Mouse (Mus musculus) gastrocnemius, adult 18-20 months (tissue): ENCODE measurements around the gene Rpl9-ps1. TPM values are rescaled to one million over a fixed set of nuclear protein-coding genes. Genes with fewer than 3 reads are reported as not detected.

Experiments used
- DNase-seq: peaks from one replicate; pipeline ENCODE4 v3.0.0; 2021; ENCODE audit warnings: low spot score
- long read RNA-seq, 2 experiments: library from polyadenylated mRNA; stranded (forward); transcript quantifications; one replicate each; pipeline ENCODE4 v2.0.0; 2021
- total RNA-seq, 2 experiments: library from RNA; stranded (reverse); gene quantifications; 2 replicates each; pipeline ENCODE4 v1.2.3; 2021

Rpl9-ps1 gene
- not detected for total RNA-seq
- long read RNA-seq, experiment 1 = 0 reads
- long read RNA-seq, experiment 2 = 0 reads

DNA sequence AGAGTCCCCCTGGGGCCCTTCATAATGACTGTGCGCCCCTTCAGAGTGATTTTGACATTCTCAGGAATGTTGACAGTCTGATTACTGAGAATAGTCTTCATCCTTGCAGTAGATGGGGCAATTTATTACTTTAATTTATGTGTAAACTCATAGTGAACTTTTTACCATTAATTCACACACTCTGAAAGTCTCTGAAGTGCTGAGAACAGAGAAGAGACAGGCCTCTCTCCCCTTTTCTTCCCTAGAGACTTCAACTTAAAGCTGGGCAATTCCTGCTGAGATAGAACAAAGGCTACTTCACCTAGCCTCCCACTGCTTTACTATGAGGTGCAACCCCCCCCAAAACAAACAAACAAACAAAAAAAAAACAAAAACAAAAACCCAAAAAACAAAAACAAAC lies at the start of gene Rpl9-ps1:
Gene Rpl9-ps1, minus strand, starts transcription at position 101 of the 400 bp plus-strand sequence.
- no peak for DNase-seq

DNA sequence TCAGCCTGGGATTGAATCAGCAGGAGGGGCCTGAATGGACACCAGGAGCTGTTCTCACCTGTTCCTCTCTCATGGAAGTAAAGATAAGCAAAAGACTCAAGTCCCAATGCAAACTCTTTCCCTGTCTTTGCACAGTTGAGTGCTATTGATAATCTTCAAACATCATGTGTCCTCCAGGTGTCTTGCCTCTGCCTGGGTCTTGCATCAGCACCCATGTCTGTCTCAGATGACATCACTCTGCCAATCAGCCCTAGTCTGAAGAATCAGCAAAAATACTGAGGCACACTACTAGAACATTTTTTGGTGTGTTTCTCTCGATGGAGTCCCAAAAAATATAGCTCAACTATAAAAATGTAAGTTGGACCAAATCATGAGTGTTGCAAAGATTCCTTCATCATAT lies 46.6 kb upstream of the Rpl9-ps1 start:
- no peak for DNase-seq

DNA sequence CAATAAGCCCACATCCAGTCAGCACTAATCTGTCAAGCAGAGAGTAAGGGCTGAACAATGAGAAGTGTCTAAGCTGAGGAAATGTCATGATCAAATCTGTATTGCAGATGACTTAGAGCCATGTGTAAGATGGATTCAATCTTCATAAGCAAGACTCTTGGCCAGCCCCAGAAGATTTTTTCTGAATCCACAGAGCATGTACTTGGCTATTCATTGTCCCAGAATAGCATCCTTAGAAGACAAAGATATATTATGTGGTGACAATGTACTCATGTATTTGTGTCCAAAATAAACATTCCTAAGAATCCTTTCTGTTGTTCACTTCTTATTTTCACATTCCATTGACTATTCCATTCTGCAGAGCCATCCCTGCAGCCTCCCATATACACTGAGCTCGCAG lies 44.5 kb upstream of the Rpl9-ps1 start:
- DNase-seq = no peak

DNA sequence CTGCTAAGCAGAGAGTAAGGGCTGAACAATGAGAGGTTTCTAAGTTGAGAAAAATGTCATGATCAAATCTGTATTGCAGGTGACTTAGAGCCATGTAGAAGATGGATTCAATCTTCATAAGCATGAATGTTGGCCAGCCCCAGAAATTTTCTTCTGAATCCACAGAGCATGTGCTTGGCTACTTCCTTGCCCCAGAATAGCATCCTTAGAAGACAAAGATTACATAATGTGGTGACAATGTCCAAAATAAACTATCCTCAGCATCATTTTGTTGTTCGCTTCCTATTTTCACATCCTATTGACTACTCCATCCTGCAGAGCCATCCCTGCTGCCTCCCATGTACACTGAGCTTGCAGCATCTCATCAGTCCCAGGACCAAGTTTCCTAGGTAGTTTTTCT lies 30.2 kb upstream of the Rpl9-ps1 start:
- DNase-seq = no peak

DNA sequence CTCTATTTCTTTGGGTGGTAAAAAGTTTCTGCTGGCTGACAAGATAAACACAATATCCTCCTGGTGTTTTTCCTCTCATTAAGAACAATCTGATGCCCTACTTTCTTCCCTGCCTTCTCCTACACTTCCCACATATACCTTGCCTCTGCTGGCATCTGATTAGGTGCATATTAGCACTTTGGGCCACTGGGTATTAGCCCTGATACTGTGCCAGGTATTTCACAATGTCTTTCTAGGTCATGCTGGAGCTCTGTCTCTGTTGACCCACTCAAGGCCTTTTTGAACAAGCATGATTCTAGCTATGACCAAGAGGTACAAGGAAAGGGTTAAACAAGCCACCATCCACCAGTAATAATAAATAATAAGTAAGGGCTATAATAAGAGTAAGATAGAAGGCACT lies 26.3 kb upstream of the Rpl9-ps1 start:
- no peak for DNase-seq

DNA sequence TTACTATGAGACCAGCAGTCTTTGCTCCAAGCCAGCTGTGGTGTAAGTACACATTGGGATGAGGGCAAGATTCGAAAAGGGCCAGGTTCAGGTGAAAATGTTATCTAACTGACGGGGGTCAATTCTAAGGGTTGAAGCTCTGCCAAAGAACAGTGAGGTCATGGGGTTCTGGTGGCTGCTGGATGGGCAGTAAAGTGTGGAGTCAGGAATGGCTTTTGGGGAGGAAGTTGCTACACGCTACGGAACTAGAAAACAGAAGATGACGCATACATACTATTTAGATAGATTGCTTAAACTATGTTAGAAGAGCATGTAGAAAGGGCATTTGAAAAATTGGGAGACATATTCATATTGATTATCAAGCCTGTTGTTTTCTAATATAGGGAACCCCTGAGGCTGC lies 18.1 kb upstream of the Rpl9-ps1 start:
- DNase-seq = no peak

DNA sequence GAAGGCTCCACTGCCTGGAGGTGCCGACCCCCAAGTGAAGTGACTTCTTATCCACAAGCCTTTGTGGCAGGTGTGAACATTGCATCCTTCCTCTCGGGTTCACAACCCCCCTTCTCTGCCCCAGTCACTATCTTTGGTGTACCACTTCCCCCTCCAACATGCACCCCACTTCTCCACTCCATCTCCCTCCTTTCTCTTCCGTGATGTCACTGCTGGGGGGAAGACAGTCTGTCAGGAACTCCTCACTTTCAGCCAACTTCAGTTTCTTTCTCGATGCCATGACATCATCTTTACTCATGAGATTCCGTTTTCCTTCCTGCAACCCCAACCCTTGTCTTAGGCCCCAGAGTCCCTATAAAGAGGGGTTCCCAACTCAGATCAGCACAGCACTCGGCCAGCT lies 16.8 kb upstream of the Rpl9-ps1 start, which contains the start of gene Ccl4:
Gene Ccl4, plus strand, starts transcription at position 381 of the 400 bp plus-strand sequence.
- no peak for DNase-seq

DNA sequence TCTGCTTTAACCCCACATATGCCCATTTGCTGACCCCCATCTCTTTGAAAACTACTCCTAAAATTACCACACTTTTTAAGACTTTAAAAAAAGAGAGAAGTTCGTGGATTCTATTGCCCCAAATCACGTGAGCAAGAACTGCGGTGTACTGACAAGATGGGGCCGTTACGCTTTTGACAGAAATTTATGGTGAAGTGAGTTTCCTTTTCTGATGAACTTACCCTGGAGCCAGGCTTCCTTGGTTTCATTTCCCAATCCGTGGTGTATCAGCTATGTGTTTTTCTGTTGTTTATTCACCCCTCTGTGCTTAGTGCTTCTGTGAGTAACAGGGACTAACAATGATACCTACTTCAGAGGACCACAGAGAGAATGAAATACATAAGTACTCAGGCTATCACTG lies 13.4 kb upstream of the Rpl9-ps1 start:
- no peak for DNase-seq

DNA sequence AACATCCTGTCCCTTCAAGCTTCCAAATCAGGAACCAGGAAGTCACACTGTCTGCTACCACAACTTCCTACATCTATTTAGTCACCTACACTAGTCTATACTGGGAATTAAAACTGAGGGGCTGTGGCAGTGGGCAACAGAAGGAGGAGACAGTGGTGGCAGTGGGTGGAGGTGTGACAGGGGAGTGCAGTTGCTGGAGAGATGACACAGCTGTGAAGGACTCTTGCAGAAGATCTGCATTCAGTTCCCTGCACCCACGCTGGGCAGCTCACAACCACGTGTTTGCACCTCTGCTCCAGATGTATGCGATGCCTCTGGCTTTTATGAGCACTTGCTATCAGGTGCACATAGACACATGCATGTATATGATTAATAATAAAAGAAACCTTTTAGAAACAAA lies 12.1 kb upstream of the Rpl9-ps1 start:
- no peak for DNase-seq

DNA sequence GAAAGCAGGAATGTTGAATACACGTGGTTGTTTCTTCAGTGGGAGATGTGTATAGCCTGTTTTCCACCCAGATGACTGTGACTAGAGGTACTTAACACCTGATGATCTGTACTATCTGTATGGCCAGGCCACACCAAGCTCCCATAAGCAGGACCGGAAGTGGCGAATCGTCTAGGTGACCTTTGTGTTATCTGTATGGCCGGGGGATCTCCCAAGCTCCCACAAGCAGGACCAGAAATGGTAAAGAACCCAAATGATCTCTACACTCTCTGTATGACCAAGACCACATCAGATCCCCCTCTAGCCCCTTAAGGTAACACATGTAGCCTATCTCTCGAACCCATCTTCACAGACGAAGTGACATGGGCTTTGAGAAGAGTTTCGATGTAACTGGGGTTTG lies 9.2 kb upstream of the Rpl9-ps1 start:
- DNase-seq = no peak

DNA sequence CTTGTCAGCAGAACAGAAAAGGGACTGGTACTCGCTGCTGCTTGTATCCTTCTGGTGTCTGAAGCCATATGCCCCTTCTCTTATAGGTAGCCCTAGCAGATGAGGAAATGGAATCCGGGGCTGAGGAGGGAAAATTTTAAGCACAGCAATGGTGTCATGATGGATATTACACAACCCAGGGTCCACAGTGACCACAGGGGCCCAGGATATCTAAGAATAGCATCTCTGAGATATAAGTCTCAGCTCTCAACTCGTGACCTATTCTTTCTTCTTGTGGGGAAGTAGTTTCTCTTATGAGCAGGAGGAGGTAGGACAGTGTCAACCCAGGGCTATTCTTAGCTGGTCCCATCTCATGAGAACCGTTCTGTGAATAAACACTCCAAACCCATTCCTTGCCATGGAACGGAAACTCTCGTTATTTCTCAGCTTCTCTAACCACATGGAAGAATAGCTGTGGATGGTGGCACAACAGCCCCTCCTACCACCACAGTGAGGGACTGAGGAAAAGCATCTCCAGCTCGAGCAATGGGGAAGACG lies 4.0 kb upstream of the Rpl9-ps1 start, which contains the start of gene Ccl3:
Gene Ccl3, minus strand, starts transcription at position 51 of the 537 bp plus-strand sequence.
- no peak for DNase-seq

DNA sequence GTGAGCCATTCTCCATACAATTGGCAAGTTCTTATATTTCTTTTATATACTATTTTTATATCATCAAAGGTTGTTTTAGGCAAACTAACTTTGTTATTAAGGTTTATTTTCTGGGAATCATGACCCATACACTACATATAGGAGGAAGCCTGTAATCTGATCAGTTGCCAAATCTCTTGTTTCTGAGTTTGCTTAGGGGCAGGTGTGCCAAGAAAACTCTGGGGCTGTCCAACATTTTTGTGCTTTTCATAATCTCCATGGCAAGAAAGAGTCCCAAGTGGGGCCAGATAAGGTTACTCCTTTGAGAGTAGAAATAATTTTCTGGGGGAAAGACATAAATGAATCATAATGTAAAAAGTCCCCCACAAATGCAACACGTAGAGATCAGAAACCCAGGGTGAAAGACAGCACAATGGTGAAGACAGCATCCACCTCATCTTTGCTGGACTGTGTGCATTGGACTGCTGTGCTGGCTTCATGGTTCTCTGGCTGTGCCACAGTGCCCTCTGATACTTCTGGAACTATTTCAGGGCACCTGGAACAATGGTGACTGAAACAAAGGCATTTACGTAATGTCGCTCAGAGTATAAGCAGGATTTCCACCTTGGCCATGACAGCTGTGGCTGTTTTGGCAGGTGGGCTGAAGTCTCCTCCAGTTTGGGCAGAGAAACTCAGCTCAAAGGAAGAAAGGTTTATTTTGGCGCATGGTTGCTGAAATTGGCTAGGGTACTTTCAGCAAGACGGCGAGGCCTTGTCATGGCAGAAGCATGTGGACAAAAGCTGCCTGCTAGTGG lies 1.1 kb upstream of the Rpl9-ps1 start:
- DNase-seq = no peak

DNA sequence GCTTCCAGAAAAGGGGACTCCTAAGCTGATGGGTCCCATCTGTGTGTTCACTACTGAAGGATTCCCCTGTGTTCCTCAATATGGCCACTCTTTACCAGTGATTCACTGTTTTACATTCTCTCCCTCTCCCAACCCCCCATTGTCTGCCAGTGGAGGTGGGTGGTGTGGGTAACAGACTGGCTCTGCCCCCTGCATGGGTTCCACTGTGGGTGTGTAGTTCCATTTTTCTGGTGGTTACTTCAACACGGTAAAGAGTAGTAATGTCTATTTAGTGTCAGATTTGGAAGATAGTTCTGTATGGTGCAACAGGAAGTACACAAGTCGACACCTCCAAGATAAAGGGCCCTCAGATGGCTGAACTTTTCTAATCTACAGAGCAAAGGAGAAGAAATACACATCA lies 4.2 kb downstream of the Rpl9-ps1 start:
- no peak for DNase-seq

DNA sequence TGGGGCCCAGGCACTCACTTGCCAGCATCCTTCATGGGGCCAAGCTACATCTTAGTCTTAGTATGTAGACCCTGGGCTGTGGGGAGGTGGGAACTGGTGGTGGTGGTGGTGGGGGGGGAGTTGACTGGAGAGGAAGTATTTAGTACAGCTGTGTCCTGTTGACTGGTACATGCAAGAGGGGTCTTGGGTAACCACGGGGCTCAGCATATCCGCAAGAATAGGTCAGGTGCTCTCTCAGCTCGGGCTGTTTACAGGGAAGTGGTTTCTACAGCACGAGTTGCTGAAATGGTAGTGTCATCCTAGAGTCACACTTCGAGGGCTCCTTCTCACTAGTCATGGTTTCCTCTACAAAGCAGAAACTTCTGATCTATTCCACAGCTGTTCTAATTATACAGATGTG lies 5.3 kb downstream of the Rpl9-ps1 start:
- DNase-seq = no peak

DNA sequence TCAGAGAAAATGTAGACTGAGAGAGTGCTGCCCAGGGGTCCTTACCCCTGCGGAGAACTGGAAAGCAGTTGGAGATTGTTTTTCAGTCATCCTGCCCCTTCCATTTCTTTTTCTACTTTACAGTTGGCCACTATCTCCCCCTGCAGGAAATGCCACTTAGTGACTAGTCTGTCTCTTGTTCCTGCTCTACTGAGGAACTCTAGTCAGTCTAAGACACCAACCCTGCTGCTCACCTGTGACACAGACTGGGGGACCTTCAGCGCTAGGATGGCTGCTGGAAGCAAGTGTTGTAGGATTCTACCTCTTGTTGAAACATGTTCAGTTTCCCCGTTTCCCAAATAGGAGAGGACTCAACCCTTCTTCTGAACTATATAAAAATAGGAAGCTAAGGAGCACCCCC lies 5.9 kb downstream of the Rpl9-ps1 start:
- DNase-seq = no peak

DNA sequence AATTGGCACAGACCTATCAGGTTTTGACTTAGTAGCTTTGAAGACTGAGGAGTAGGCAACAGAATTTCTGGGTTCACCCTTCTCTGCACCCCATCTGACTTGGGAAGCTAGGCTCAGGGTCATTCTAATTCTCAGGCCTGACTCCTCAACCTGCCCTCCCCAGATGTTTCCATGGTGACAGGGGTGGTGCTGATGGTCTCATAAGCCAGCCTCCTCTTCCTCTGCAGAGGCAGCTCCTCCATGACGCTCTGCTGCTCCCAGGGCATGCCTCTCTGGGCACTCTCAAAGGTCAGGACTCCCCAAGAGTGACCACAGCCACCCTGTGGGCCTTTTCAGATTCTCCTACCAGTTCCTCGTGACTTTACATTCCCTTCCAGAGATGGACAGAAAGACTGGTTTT lies 6.5 kb downstream of the Rpl9-ps1 start:
- DNase-seq = no peak

DNA sequence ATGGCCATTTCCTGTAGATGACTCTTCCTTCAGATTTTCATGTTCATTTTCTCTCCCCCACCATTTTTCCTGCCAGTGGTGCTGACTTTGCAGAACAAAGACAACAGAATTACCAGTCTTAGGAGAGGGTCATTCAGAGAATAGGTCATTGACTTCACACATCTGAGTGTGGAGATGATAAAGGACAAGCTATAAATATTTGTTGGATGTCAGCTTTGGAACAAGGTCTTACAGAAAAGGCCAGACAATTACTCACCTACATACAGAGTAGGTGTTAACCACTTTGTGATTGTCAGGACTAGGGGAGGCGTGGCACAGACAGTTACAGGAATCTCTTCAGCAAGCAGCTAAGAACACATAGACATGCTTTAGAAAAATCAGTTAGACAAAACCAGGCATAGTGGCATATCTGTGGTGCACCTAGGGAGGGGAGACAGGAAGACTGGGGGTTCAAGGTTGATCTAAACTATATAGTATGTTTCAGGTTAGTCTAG lies 8.6 kb downstream of the Rpl9-ps1 start:
- DNase-seq = no peak

DNA sequence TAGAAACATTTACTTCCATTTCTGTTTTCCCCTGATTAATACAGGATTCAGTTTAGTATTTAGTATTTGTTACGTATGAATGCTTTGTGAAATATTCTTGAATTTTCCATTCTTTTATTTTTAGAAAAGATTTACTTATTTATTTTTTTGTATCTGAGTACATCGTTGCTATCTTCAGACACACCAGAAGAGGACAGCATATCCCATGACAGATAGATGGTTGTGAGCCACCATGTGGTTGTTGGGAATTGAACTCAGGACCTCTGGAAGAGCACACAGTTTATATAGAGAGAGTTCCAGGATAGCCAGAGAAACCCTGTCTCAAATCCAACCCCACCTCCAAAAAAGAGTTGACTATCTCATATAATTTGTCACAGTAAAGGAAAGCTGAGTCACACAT lies 10.5 kb downstream of the Rpl9-ps1 start:
- no peak for DNase-seq

DNA sequence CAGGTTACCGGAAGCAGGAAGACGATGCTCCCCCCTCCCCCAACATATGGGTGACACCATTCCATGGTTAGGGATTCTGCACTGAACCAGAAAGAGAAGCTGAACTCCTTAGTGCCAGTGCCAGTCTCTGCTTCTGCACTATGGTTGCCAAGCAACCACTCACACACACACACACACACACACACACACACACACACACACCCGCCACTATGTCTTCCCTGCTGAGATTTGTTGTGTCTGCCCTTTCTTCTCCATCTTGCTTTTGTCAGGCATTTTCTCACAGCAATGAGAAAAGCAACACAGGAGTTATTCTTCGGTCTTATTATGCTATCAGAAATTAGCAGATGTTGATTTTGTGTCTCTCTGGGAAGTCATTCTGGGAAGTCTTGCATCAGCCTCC lies 11.0 kb downstream of the Rpl9-ps1 start:
- no peak for DNase-seq

DNA sequence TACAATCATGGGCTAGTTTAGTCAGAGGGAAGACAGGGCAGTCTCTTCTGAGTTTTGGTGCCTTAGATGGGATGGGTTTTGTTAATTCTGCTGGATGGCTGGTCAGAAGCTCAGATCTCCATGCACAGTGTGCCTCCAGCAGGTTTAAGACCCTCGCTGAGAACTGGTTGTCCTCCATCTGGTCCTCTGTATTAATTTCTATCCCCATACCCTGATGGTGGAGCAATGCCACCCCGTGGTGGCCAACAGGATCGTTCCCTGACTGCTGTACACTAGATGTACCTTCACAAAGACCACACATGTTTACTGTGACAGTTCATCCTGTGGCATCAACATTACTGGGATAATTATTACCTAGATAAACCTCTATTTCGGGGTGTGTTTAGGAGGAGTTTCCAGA lies 12.7 kb downstream of the Rpl9-ps1 start:
- DNase-seq = no peak

DNA sequence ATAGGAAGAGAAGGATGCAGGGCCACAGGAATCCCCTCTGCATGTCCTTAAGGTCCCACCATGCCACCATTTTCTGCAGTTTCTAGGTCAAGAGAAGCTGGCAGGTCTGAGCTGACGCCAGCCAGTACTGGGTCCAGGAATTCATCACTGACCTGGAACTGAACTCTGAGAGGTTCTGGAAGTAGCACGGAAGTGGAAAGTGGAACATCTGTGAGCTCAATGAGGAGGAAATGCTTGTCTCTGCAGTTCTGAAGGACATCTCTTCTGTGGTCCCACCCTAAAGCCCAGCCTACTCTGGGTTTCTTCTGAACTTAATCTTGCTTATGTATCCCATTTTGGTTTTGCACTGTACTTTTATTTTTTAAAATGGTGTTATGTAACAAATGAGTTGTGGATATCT lies 14.4 kb downstream of the Rpl9-ps1 start:
- no peak for DNase-seq

DNA sequence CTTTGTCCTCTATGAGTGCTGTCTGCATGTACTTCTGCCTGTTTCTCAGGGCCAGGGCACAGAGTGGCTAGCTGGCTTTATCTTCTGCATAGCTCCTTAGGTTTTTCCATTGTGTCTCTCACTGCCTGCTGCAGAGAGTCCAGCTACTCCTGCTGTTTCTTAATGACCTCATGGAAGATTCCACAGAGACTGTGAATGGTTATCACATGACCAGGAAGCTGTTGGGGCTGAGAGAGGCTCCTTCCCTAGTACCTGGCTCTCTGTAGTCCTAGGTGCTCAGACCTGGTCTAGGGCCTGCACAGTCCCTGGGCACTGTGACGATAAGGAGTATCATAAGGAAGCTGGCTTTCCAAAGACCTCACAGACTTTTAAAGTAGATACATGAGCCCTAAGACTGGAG lies 14.8 kb downstream of the Rpl9-ps1 start:
- no peak for DNase-seq

DNA sequence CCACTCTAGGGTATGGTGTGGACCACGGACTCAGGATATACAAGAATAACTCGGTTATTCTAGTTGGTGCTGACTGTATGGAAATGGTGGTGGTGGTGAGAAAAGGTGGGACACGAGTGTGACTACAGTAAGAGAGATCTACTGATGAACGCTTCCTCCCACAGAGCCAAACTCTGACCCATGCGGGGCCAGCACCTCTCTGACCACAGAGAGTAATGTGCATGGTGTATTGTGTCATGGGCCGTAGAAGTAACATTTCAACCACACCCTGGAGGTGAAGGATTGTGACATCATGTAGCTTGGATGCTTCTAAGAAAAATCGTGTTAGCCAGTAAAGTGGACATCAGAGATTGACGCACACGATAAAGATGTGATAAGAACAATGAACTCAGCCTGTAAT lies 16.6 kb downstream of the Rpl9-ps1 start:
- no peak for DNase-seq
